Mouse (Mus musculus) liver, adult 2 months (tissue): ENCODE measurements around the gene Adgrl1.

Source experiments
- CTCF ChIP-seq: fragments of 200-500 bp; IDR thresholded peaks from 2 replicates; pipeline ENCODE4 v1.5.1; 2011; ENCODE audit warnings: low read depth, low read length, control low read depth
- POLR2A ChIP-seq: fragments of 200-500 bp; IDR thresholded peaks from 2 replicates; pipeline ENCODE4 v1.6.1; 2011; ENCODE audit warnings: low read length, control low read depth; ENCODE audit not compliant: insufficient read depth; ENCODE audit errors: extremely low read depth

GRCm38 (mm10) chr8:83909311-83909710 is 9.4 kb downstream of the Adgrl1 start:
- no peak for TF ChIP-seq CTCF
- TF ChIP-seq POLR2A = no peak
